Mouse (Mus musculus): ENCODE data around the gene Wdr66. TPM values are rescaled to one million over a fixed set of nuclear protein-coding genes. Genes with fewer than 3 reads are reported as not detected.
A peak's percentile ranks its signal among the peaks of the same experiment; 100 is the strongest.
"Not testable (repeated sequence)": the region's sequence is repeated elsewhere in the genome, so short reads cannot be mapped to it uniquely, and the experiment has no call there.

Wdr66 gene
- 1.8 and 2.4 TPM in 2 replicates for polyA plus RNA-seq (2015; fragmentation: Nextera tagmentation; extraction: Ambion mirVana)

- WGBS, result 4% methylated on average over 18 of the region's 18 CpGs
- H3K36me3 ChIP-seq, result peaks cover 19% of the 10 kb centered on the region
- H3K9ac ChIP-seq, result no peak within 1 kb of the TSS
- H3K4me2 ChIP-seq, result peak within 1 kb of the TSS; percentile 59
- peak; percentile 89 for ATAC-seq (ENCODE audit: low read depth)
- H3K9me3 ChIP-seq, result no peaks in the 10 kb centered on the region
- H3K27ac ChIP-seq (replicated peaks), result no peak within 1 kb of the TSS
- H3K4me3 ChIP-seq, result peak within 1 kb of the TSS; percentile 27
- H3K27me3 ChIP-seq, result no peaks in the 10 kb centered on the region
- peaks cover 11% of the 10 kb centered on the region for H3K4me1 ChIP-seq (replicated peaks)
These were observed at the start of gene Wdr66 for GRCm38 (mm10) chr5:123251834-123252233. Gene Wdr66 (plus strand): TSS chr5:123252102.

GRCm38 (mm10) chr5:123202771-123203170 lies 49.1 kb upstream of the Wdr66 start:
- not testable (repeated sequence) for H3K4me2 ChIP-seq; H3K27me3 ChIP-seq; H3K9ac ChIP-seq; H3K27ac ChIP-seq (replicated peaks); H3K4me3 ChIP-seq; H3K36me3 ChIP-seq; H3K4me1 ChIP-seq (replicated peaks); H3K9me3 ChIP-seq; ATAC-seq (ENCODE audit: low read depth)
- 43% methylated on average over 4 of the region's 4 CpGs for WGBS

- H3K9me3 ChIP-seq; H3K4me2 ChIP-seq; H3K4me1 ChIP-seq (replicated peaks); H3K27ac ChIP-seq (replicated peaks); H3K27me3 ChIP-seq; H3K4me3 ChIP-seq; ATAC-seq (ENCODE audit: low read depth); H3K36me3 ChIP-seq; H3K9ac ChIP-seq: not testable (repeated sequence)
- WGBS, result 86% methylated on average over 7 of the region's 7 CpGs
These were observed 48.3 kb upstream of the Wdr66 start for GRCm38 (mm10) chr5:123203591-123203990.

GRCm38 (mm10) chr5:123222346-123223050 lies 29.4 kb upstream of the Wdr66 start:
- not testable (repeated sequence) for H3K27ac ChIP-seq (replicated peaks); ATAC-seq (ENCODE audit: low read depth); H3K9me3 ChIP-seq; H3K4me1 ChIP-seq (replicated peaks); H3K36me3 ChIP-seq; H3K4me3 ChIP-seq; H3K4me2 ChIP-seq; H3K9ac ChIP-seq; H3K27me3 ChIP-seq
- 91% methylated on average over 4 of the region's 5 CpGs for WGBS

- 82% methylated on average over 4 of the region's 4 CpGs for WGBS
- no peaks in the 10 kb centered on the region for H3K4me1 ChIP-seq (replicated peaks)
- peaks cover 5% of the 10 kb centered on the region; the same call in 1 of the 2 replicates for H3K9me3 ChIP-seq
- H3K27me3 ChIP-seq, result no peaks in the 10 kb centered on the region
- ATAC-seq (ENCODE audit: low read depth), result no peak
- H3K4me3 ChIP-seq, result no peak overlapping the region
- H3K4me2 ChIP-seq, result no peak overlapping the region
- no peak overlapping the region for H3K27ac ChIP-seq (replicated peaks)
- no peaks in the 10 kb centered on the region for H3K36me3 ChIP-seq
- H3K9ac ChIP-seq, result no peak overlapping the region
These were observed 28.9 kb upstream of the Wdr66 start for GRCm38 (mm10) chr5:123223051-123223410.

GRCm38 (mm10) chr5:123223861-123224260 lies 28.0 kb upstream of the Wdr66 start:
- H3K4me3 ChIP-seq; H3K4me2 ChIP-seq; H3K9me3 ChIP-seq; H3K36me3 ChIP-seq; H3K9ac ChIP-seq; H3K27ac ChIP-seq (replicated peaks); H3K4me1 ChIP-seq (replicated peaks); H3K27me3 ChIP-seq; ATAC-seq (ENCODE audit: low read depth): not testable (repeated sequence)
- WGBS, result 60% methylated on average over 6 of the region's 6 CpGs

- WGBS, result 86% methylated on average over 7 of the region's 7 CpGs
- H3K4me1 ChIP-seq (replicated peaks), result peaks cover 17% of the 10 kb centered on the region
- H3K4me3 ChIP-seq, result no peak overlapping the region
- no peak overlapping the region for H3K4me2 ChIP-seq
- H3K36me3 ChIP-seq, result no peaks in the 10 kb centered on the region
- no peak overlapping the region for H3K9ac ChIP-seq
- H3K27ac ChIP-seq (replicated peaks), result no peak overlapping the region
- no peaks in the 10 kb centered on the region for H3K9me3 ChIP-seq
- no peak for ATAC-seq (ENCODE audit: low read depth)
- no peaks in the 10 kb centered on the region for H3K27me3 ChIP-seq
These were observed 25.1 kb upstream of the Wdr66 start for GRCm38 (mm10) chr5:123226851-123227250.

- 0 out of 2 replicates have a peak overlapping the region, but pooled peaks have one; percentile 46 for H3K27ac ChIP-seq (replicated peaks)
- H3K9ac ChIP-seq, result peak overlapping the region; percentile 82
- WGBS, result 2% methylated on average over 42 of the region's 42 CpGs
- 0 out of 2 replicates have a peak, but pooled peaks cover 3% of the 10 kb centered on the region for H3K36me3 ChIP-seq
- peak overlapping the region; percentile 86 for H3K4me3 ChIP-seq
- H3K4me1 ChIP-seq (replicated peaks), result peaks cover 17% of the 10 kb centered on the region
- H3K9me3 ChIP-seq, result no peaks in the 10 kb centered on the region
- ATAC-seq (ENCODE audit: low read depth), result peak; percentile 90
- no peaks in the 10 kb centered on the region for H3K27me3 ChIP-seq
- peak overlapping the region; percentile 76 for H3K4me2 ChIP-seq
These were observed 24.0 kb upstream of the Wdr66 start for GRCm38 (mm10) chr5:123227762-123228523.

- peaks cover 17% of the 10 kb centered on the region for H3K4me1 ChIP-seq (replicated peaks)
- no peak for ATAC-seq (ENCODE audit: low read depth)
- peak overlapping the region; percentile 76 for H3K4me2 ChIP-seq
- H3K4me3 ChIP-seq, result peak overlapping the region; percentile 86
- H3K27me3 ChIP-seq, result no peaks in the 10 kb centered on the region
- peak overlapping the region; percentile 82 for H3K9ac ChIP-seq
- WGBS, result 10% methylated on average over 15 of the region's 15 CpGs
- 0 out of 2 replicates have a peak overlapping the region, but pooled peaks have one; percentile 46 for H3K27ac ChIP-seq (replicated peaks)
- H3K9me3 ChIP-seq, result no peaks in the 10 kb centered on the region
- 0 out of 2 replicates have a peak, but pooled peaks cover 6% of the 10 kb centered on the region for H3K36me3 ChIP-seq
These were observed 23.4 kb upstream of the Wdr66 start for GRCm38 (mm10) chr5:123228524-123228922.

- WGBS, result 93% methylated on average over 6 of the region's 6 CpGs
- ATAC-seq (ENCODE audit: low read depth), result no peak
- peak overlapping the region; percentile 82; the same call in 1 of the 2 replicates for H3K9ac ChIP-seq
- no peak overlapping the region for H3K27ac ChIP-seq (replicated peaks)
- peak overlapping the region; percentile 86 for H3K4me3 ChIP-seq
- H3K9me3 ChIP-seq, result no peaks in the 10 kb centered on the region
- H3K27me3 ChIP-seq, result no peaks in the 10 kb centered on the region
- H3K4me1 ChIP-seq (replicated peaks), result peaks cover 17% of the 10 kb centered on the region
- H3K4me2 ChIP-seq, result peak overlapping the region; percentile 76
- 0 out of 2 replicates have a peak, but pooled peaks cover 6% of the 10 kb centered on the region for H3K36me3 ChIP-seq
These were observed 22.6 kb upstream of the Wdr66 start for GRCm38 (mm10) chr5:123229296-123229695.

GRCm38 (mm10) chr5:123232180-123232579 lies 19.7 kb upstream of the Wdr66 start:
- Histone ChIP-seq H3K4me1 (replicated peaks) (peaks cover 27% of the 10 kb centered on the region), H3K9ac (no peak overlapping the region), H3K36me3 (peaks cover 28% of the 10 kb centered on the region), H3K27me3 (no peaks in the 10 kb centered on the region), H3K9me3 (no peaks in the 10 kb centered on the region), H3K27ac (replicated peaks) (no peak overlapping the region), H3K4me3 (no peak overlapping the region), H3K4me2 (no peak overlapping the region)
- ATAC-seq (ENCODE audit: low read depth), result no peak
- 94% methylated on average over 2 of the region's 2 CpGs for WGBS

- WGBS, result 41% methylated on average over 2 of the region's 2 CpGs
- Histone ChIP-seq H3K4me1 (replicated peaks) (peaks cover 10% of the 10 kb centered on the region), H3K9me3 (no peaks in the 10 kb centered on the region), H3K27me3 (no peaks in the 10 kb centered on the region), H3K9ac (no peak overlapping the region), H3K27ac (replicated peaks) (no peak overlapping the region), H3K36me3 (peaks cover 54% of the 10 kb centered on the region), H3K4me2 (no peak overlapping the region), H3K4me3 (no peak overlapping the region)
- no peak for ATAC-seq (ENCODE audit: low read depth)
These were observed 16.2 kb upstream of the Wdr66 start for GRCm38 (mm10) chr5:123235731-123236130.

All from neural tube, embryonic 13.5 days (tissue).